Mouse (Mus musculus): ENCODE measurements at regions not wholly inside any gene's neighbourhood (a gene's known extent, or its start where the extent isn't known, plus 50 kb on each side); places are given as distances from the start of the nearest gene placed in this dataset.

- no peak for TF ChIP-seq HCFC1 (IDR thresholded peaks at IDR 0.05; ENCODE audit: borderline replicate concordance, insufficient read depth, low read length)
- TF ChIP-seq ZC3H11A (IDR thresholded peaks at IDR 0.05; ENCODE audit: borderline replicate concordance, low read depth, low read length), result no peak
- TF ChIP-seq MAFK (IDR thresholded peaks at IDR 0.05; ENCODE audit: insufficient read depth, low read depth, low read length), result no peak
- TF ChIP-seq ZNF384 (IDR thresholded peaks at IDR 0.05; ENCODE audit: low read depth, low read length), result no peak
- no peak for TF ChIP-seq CHD2 (IDR thresholded peaks at IDR 0.05; ENCODE audit: low read depth, low read length)
Measured at GRCm38 (mm10) chr8:99763012-99763411, 346.7 kb upstream of the Cdh8 start.

Data from ES-E14 (cell line).